Mouse (Mus musculus): ENCODE results near the gene Zdbf2. TPM values are rescaled to one million over a fixed set of nuclear protein-coding genes. Genes with fewer than 3 reads are reported as not detected.

The Zdbf2 gene
- polyA plus RNA-seq, 1 experiment from 2014 or later: 16.1 TPM

- H3K4me1 ChIP-seq: 0 out of 2 replicates have a peak, but pooled peaks cover 10% of the 10 kb centered on the region
- H3K27me3 ChIP-seq: peaks cover 83% of the 10 kb centered on the region
- 43% methylated on average over 4 of the region's 4 CpGs for WGBS
- no peaks in the 10 kb centered on the region for H3K36me3 ChIP-seq
- no peak for ATAC-seq (ENCODE audit: insufficient number of reproducible peaks, low FRiP score, low TSS enrichment, low read depth)
- H3K9me3 ChIP-seq (replicated peaks): no peaks in the 10 kb centered on the region
- no peak overlapping the region for H3K27ac ChIP-seq (replicated peaks)
- no peak overlapping the region for H3K9ac ChIP-seq
- no peak overlapping the region for H3K4me3 ChIP-seq (replicated peaks)
- H3K4me2 ChIP-seq (replicated peaks): no peak overlapping the region
Observed at GRCm38 (mm10) chr1:63249261-63249660, 23.8 kb upstream of the Zdbf2 start.

GRCm38 (mm10) chr1:63252351-63253209 is 20.5 kb upstream of the Zdbf2 start:
- Histone ChIP-seq H3K27ac (replicated peaks) (no peak overlapping the region), H3K9me3 (replicated peaks) (no peaks in the 10 kb centered on the region), H3K4me3 (replicated peaks) (no peak overlapping the region), H3K4me2 (replicated peaks) (no peak overlapping the region), H3K27me3 (peaks cover 93% of the 10 kb centered on the region), H3K4me1 (0 out of 2 replicates have a peak, but pooled peaks cover 10% of the 10 kb centered on the region), H3K9ac (no peak overlapping the region), H3K36me3 (no peaks in the 10 kb centered on the region)
- ATAC-seq (ENCODE audit: insufficient number of reproducible peaks, low FRiP score, low TSS enrichment, low read depth): no peak
- 36% methylated on average over 24 of the region's 24 CpGs for WGBS

- Histone ChIP-seq H3K4me1 (0 out of 2 replicates have a peak, but pooled peaks cover 3% of the 10 kb centered on the region), H3K27ac (replicated peaks) (no peak overlapping the region), H3K36me3 (no peaks in the 10 kb centered on the region), H3K9me3 (replicated peaks) (no peaks in the 10 kb centered on the region), H3K4me2 (replicated peaks) (no peak overlapping the region), H3K27me3 (peaks cover 87% of the 10 kb centered on the region), H3K4me3 (replicated peaks) (no peak overlapping the region), H3K9ac (no peak overlapping the region)
- 34% methylated on average over 5 of the region's 5 CpGs for WGBS
- ATAC-seq (ENCODE audit: insufficient number of reproducible peaks, low FRiP score, low TSS enrichment, low read depth): no peak
Observed at GRCm38 (mm10) chr1:63253291-63253690, 19.8 kb upstream of the Zdbf2 start.

GRCm38 (mm10) chr1:63255101-63255500 is 18.0 kb upstream of the Zdbf2 start:
- Histone ChIP-seq H3K4me2 (replicated peaks) (no peak overlapping the region), H3K9me3 (replicated peaks) (no peaks in the 10 kb centered on the region), H3K27me3 (peaks cover 84% of the 10 kb centered on the region), H3K4me3 (replicated peaks) (no peak overlapping the region), H3K9ac (no peak overlapping the region), H3K27ac (replicated peaks) (no peak overlapping the region), H3K36me3 (no peaks in the 10 kb centered on the region), H3K4me1 (no peaks in the 10 kb centered on the region)
- no peak for ATAC-seq (ENCODE audit: insufficient number of reproducible peaks, low FRiP score, low TSS enrichment, low read depth)
- 20% methylated on average over 4 of the region's 4 CpGs for WGBS

GRCm38 (mm10) chr1:63256083-63256482 is 17.0 kb upstream of the Zdbf2 start:
- H3K27me3 ChIP-seq: peaks cover 89% of the 10 kb centered on the region
- no peaks in the 10 kb centered on the region for H3K9me3 ChIP-seq (replicated peaks)
- H3K4me1 ChIP-seq: no peaks in the 10 kb centered on the region
- 15% methylated on average over 5 of the region's 5 CpGs for WGBS
- H3K27ac ChIP-seq (replicated peaks): no peak overlapping the region
- H3K4me2 ChIP-seq (replicated peaks): no peak overlapping the region
- H3K36me3 ChIP-seq: no peaks in the 10 kb centered on the region
- no peak for ATAC-seq (ENCODE audit: insufficient number of reproducible peaks, low FRiP score, low TSS enrichment, low read depth)
- no peak overlapping the region for H3K9ac ChIP-seq
- no peak overlapping the region for H3K4me3 ChIP-seq (replicated peaks)

- no peak overlapping the region for H3K9ac ChIP-seq
- H3K4me2 ChIP-seq (replicated peaks): no peak overlapping the region
- no peak overlapping the region for H3K27ac ChIP-seq (replicated peaks)
- H3K4me3 ChIP-seq (replicated peaks): no peak overlapping the region
- 33% methylated on average over 2 of the region's 2 CpGs for WGBS
- H3K27me3 ChIP-seq: peaks cover 84% of the 10 kb centered on the region
- ATAC-seq (ENCODE audit: insufficient number of reproducible peaks, low FRiP score, low TSS enrichment, low read depth): no peak
- H3K36me3 ChIP-seq: no peaks in the 10 kb centered on the region
- no peaks in the 10 kb centered on the region for H3K9me3 ChIP-seq (replicated peaks)
- H3K4me1 ChIP-seq: no peaks in the 10 kb centered on the region
Observed at GRCm38 (mm10) chr1:63258501-63258900, 14.6 kb upstream of the Zdbf2 start.

GRCm38 (mm10) chr1:63259271-63259830 is 13.7 kb upstream of the Zdbf2 start:
- Histone ChIP-seq H3K36me3 (no peaks in the 10 kb centered on the region), H3K9me3 (replicated peaks) (no peaks in the 10 kb centered on the region), H3K27me3 (peaks cover 86% of the 10 kb centered on the region), H3K4me3 (replicated peaks) (no peak overlapping the region), H3K4me2 (replicated peaks) (no peak overlapping the region), H3K27ac (replicated peaks) (no peak overlapping the region), H3K9ac (no peak overlapping the region), H3K4me1 (no peaks in the 10 kb centered on the region)
- WGBS: 38% methylated on average over 11 of the region's 11 CpGs
- ATAC-seq (ENCODE audit: insufficient number of reproducible peaks, low FRiP score, low TSS enrichment, low read depth): no peak

GRCm38 (mm10) chr1:63259916-63260741 is 12.9 kb upstream of the Zdbf2 start:
- no peaks in the 10 kb centered on the region for H3K36me3 ChIP-seq
- no peaks in the 10 kb centered on the region for H3K4me1 ChIP-seq
- H3K4me3 ChIP-seq (replicated peaks): no peak overlapping the region
- H3K9me3 ChIP-seq (replicated peaks): no peaks in the 10 kb centered on the region
- H3K27ac ChIP-seq (replicated peaks): no peak overlapping the region
- WGBS: 43% methylated on average over 17 of the region's 17 CpGs
- no peak for ATAC-seq (ENCODE audit: insufficient number of reproducible peaks, low FRiP score, low TSS enrichment, low read depth)
- peaks cover 86% of the 10 kb centered on the region for H3K27me3 ChIP-seq
- H3K9ac ChIP-seq: no peak overlapping the region
- no peak overlapping the region for H3K4me2 ChIP-seq (replicated peaks)

- no peaks in the 10 kb centered on the region for H3K9me3 ChIP-seq (replicated peaks)
- 41% methylated on average over 5 of the region's 5 CpGs for WGBS
- H3K4me2 ChIP-seq (replicated peaks): no peak overlapping the region
- peaks cover 85% of the 10 kb centered on the region for H3K27me3 ChIP-seq
- H3K9ac ChIP-seq: no peak overlapping the region
- no peaks in the 10 kb centered on the region for H3K4me1 ChIP-seq
- no peaks in the 10 kb centered on the region for H3K36me3 ChIP-seq
- H3K27ac ChIP-seq (replicated peaks): no peak overlapping the region
- no peak overlapping the region for H3K4me3 ChIP-seq (replicated peaks)
- no peak for ATAC-seq (ENCODE audit: insufficient number of reproducible peaks, low FRiP score, low TSS enrichment, low read depth)
Observed at GRCm38 (mm10) chr1:63260742-63261033, 12.4 kb upstream of the Zdbf2 start.

- Histone ChIP-seq H3K36me3 (no peaks in the 10 kb centered on the region), H3K4me3 (replicated peaks) (no peak overlapping the region), H3K9ac (no peak overlapping the region), H3K4me2 (replicated peaks) (no peak overlapping the region), H3K9me3 (replicated peaks) (no peaks in the 10 kb centered on the region), H3K4me1 (no peaks in the 10 kb centered on the region), H3K27me3 (peaks cover 85% of the 10 kb centered on the region), H3K27ac (replicated peaks) (no peak overlapping the region)
- ATAC-seq (ENCODE audit: insufficient number of reproducible peaks, low FRiP score, low TSS enrichment, low read depth): no peak
- 48% methylated on average over 17 of the region's 17 CpGs for WGBS
Observed at GRCm38 (mm10) chr1:63261041-63261590, 11.9 kb upstream of the Zdbf2 start.

- no peak overlapping the region for H3K9ac ChIP-seq
- ATAC-seq (ENCODE audit: insufficient number of reproducible peaks, low FRiP score, low TSS enrichment, low read depth): no peak
- 40% methylated on average over 11 of the region's 11 CpGs for WGBS
- no peaks in the 10 kb centered on the region for H3K36me3 ChIP-seq
- no peaks in the 10 kb centered on the region for H3K9me3 ChIP-seq (replicated peaks)
- H3K4me3 ChIP-seq (replicated peaks): no peak overlapping the region
- peaks cover 82% of the 10 kb centered on the region for H3K27me3 ChIP-seq
- no peak overlapping the region for H3K27ac ChIP-seq (replicated peaks)
- no peak overlapping the region for H3K4me2 ChIP-seq (replicated peaks)
- no peaks in the 10 kb centered on the region for H3K4me1 ChIP-seq
Observed at GRCm38 (mm10) chr1:63263671-63264070, 9.4 kb upstream of the Zdbf2 start.
